Mouse (Mus musculus) cerebellum, adult 2 months (tissue): ENCODE measurements around the gene Gys2.

ENCODE experiments used
- CTCF ChIP-seq: fragments of 200-500 bp; IDR thresholded peaks from 2 replicates; pipeline ENCODE4 v1.5.1; 2011; ENCODE audit warnings: low read depth, mild to moderate bottlenecking, control low read depth, low read length, moderate library complexity, borderline replicate concordance; ENCODE audit not compliant: insufficient read depth
- POLR2A ChIP-seq: fragments of 200-500 bp; IDR thresholded peaks from 2 replicates; pipeline ENCODE4 v1.6.1; 2011; ENCODE audit warnings: low read length, control low read depth, borderline replicate concordance; ENCODE audit not compliant: insufficient read depth

DNA sequence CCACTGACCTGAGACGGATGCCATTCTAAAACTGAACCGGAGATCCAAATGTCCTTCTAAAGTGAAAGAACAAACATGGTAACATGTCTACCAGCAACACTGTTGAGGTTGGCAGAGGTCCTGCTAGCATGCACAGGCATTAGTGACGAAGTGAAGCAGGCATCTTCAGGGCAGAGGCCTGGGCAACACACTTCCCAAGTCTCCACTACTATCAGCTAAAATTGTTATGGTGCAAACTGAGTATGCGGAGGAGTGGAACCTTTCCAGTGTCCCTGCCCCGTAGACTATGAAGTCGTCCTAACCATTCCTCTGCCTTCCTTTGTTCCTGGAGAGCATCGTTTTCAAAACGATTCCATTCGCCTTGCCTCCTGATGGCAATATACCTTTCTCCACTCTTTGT is 88.4 kb downstream of the Gys2 start:
- TF ChIP-seq CTCF, result no peak
- no peak for TF ChIP-seq POLR2A
